Mouse (Mus musculus) heart, embryonic 13.5 days (tissue): Measurements from ENCODE around the gene Cth. TPM values are rescaled to one million over a fixed set of nuclear protein-coding genes. Genes with fewer than 3 reads are reported as not detected.

Experiments used
- ATAC-seq: fragments of 200-750 bp; cut with Nextera tagmentation; 2 replicates; pipeline ENCODE4 v1.8.0; 2017; ENCODE audit warnings: moderate TSS enrichment; ENCODE audit not compliant: insufficient number of reproducible peaks, low FRiP score, low TSS enrichment; ENCODE audit errors: extremely low read depth
- H3K27ac ChIP-seq: fragments of 300-500 bp; sonication (generic); replicated peaks from 2 replicates; pipeline ENCODE4 v1.5.1; 2015; ENCODE audit warnings: moderate library complexity, mild to moderate bottlenecking, inconsistent platforms
- H3K27me3 ChIP-seq: fragments of 300-500 bp; sonication (generic); replicated peaks from 2 replicates; pipeline ENCODE4 v1.6.1; 2015; ENCODE audit warnings: mild to moderate bottlenecking, inconsistent platforms
- H3K36me3 ChIP-seq: fragments of 300-500 bp; sonication (generic); 2 replicates; pipeline ENCODE4 v1.6.1; 2015; ENCODE audit warnings: mild to moderate bottlenecking, inconsistent platforms
- H3K4me1 ChIP-seq: fragments of 300-500 bp; sonication (generic); 2 replicates; pipeline ENCODE4 v1.6.1; 2015; ENCODE audit warnings: inconsistent platforms
- H3K4me2 ChIP-seq: fragments of 300-500 bp; sonication (generic); 2 replicates; pipeline ENCODE4 v1.6.1; 2015; ENCODE audit warnings: inconsistent platforms, mild to moderate bottlenecking, moderate library complexity
- H3K4me3 ChIP-seq: fragments of 300-500 bp; sonication (generic); 2 replicates; pipeline ENCODE4 v1.5.1; 2015; ENCODE audit warnings: moderate library complexity, mild to moderate bottlenecking, inconsistent platforms
- H3K9ac ChIP-seq: fragments of 300-500 bp; sonication (generic); 2 replicates; pipeline ENCODE4 v1.6.1; 2015; ENCODE audit warnings: inconsistent platforms, mild to moderate bottlenecking, moderate library complexity
- H3K9me3 ChIP-seq: fragments of 300-500 bp; sonication (generic); 2 replicates; pipeline ENCODE4 v1.6.1; 2016; ENCODE audit warnings: inconsistent platforms
- WGBS: fragments of 180-500 bp; shearing (Covaris S2); methylation state at CpG from one replicate; pipeline ENCODE4 v1.1.7; 2015; ENCODE audit warnings: mixed read lengths; 5-methylcytosine and 5-hydroxymethylcytosine counted together
- polyA plus RNA-seq: library from polyadenylated mRNA; unstranded; fragments of >200 nt; fragmentation: Nextera tagmentation; extraction: Ambion mirVana; gene quantifications from 2 replicates; pipeline ENCODE4 v1.2.1, GENCODE M21; 2015

Gene Cth
- polyA plus RNA-seq = 2.1 and 3.2 TPM in 2 replicates

GRCm38 (mm10) chr3:157924692-157925328 lies at the start of gene Cth:
Gene Cth (minus strand): TSS chr3:157925077.
- Histone ChIP-seq H3K9me3 (no peaks in the 10 kb centered on the region), H3K9ac (peak within 1 kb of the TSS; percentile 77), H3K4me3 (peak within 1 kb of the TSS; percentile 56), H3K4me1 (peaks cover 6% of the 10 kb centered on the region), H3K27ac (no peak within 1 kb of the TSS), H3K27me3 (no peaks in the 10 kb centered on the region; the same call in 1 of the 2 replicates), H3K4me2 (peak within 1 kb of the TSS; percentile 88), H3K36me3 (no peaks in the 10 kb centered on the region)
- peak; percentile 92 for ATAC-seq
- WGBS = 1% methylated on average over 30 of the region's 30 CpGs

GRCm38 (mm10) chr3:157973236-157973635 lies 48.4 kb upstream of the Cth start:
- Histone ChIP-seq H3K4me1 (no peaks in the 10 kb centered on the region), H3K9ac (no peak overlapping the region), H3K9me3 (no peaks in the 10 kb centered on the region), H3K4me3 (no peak overlapping the region), H3K36me3 (peaks cover 18% of the 10 kb centered on the region), H3K27me3 (no peaks in the 10 kb centered on the region), H3K4me2 (no peak overlapping the region), H3K27ac (no peak overlapping the region)
- 96% methylated on average over 2 of the region's 2 CpGs for WGBS
- no peak for ATAC-seq

GRCm38 (mm10) chr3:157971151-157971550 lies 46.3 kb upstream of the Cth start:
- WGBS = 90% methylated on average over 2 of the region's 2 CpGs
- Histone ChIP-seq H3K9ac (no peak overlapping the region), H3K27ac (no peak overlapping the region), H3K4me2 (no peak overlapping the region), H3K36me3 (peaks cover 18% of the 10 kb centered on the region), H3K4me3 (no peak overlapping the region), H3K9me3 (no peaks in the 10 kb centered on the region), H3K27me3 (no peaks in the 10 kb centered on the region), H3K4me1 (no peaks in the 10 kb centered on the region)
- no peak for ATAC-seq

- no peak overlapping the region for H3K9ac ChIP-seq
- H3K4me1 ChIP-seq = 0 out of 2 replicates have a peak, but pooled peaks cover 2% of the 10 kb centered on the region
- H3K36me3 ChIP-seq = peaks cover 3% of the 10 kb centered on the region
- no peak overlapping the region for H3K4me3 ChIP-seq
- H3K27me3 ChIP-seq = no peaks in the 10 kb centered on the region
- no peak for ATAC-seq
- H3K9me3 ChIP-seq = no peaks in the 10 kb centered on the region
- H3K4me2 ChIP-seq = no peak overlapping the region
- H3K27ac ChIP-seq = no peak overlapping the region
Measured at GRCm38 (mm10) chr3:157957320-157957719, 32.4 kb upstream of the Cth start.

GRCm38 (mm10) chr3:157956201-157956600 lies 31.3 kb upstream of the Cth start:
- Histone ChIP-seq H3K27me3 (no peaks in the 10 kb centered on the region), H3K9me3 (no peaks in the 10 kb centered on the region), H3K4me1 (peaks cover 5% of the 10 kb centered on the region; the same call in 1 of the 2 replicates), H3K4me3 (no peak overlapping the region), H3K4me2 (no peak overlapping the region), H3K27ac (no peak overlapping the region), H3K36me3 (peaks cover 4% of the 10 kb centered on the region; the same call in 1 of the 2 replicates), H3K9ac (no peak overlapping the region)
- WGBS = 95% methylated on average over 3 of the region's 3 CpGs
- ATAC-seq = no peak

GRCm38 (mm10) chr3:157955466-157955865 lies 30.6 kb upstream of the Cth start:
- H3K4me3 ChIP-seq = no peak overlapping the region
- 77% methylated on average over 2 of the region's 2 CpGs for WGBS
- no peak overlapping the region for H3K9ac ChIP-seq

GRCm38 (mm10) chr3:157952716-157953115 lies 27.8 kb upstream of the Cth start:
- H3K4me1 ChIP-seq = peaks cover 26% of the 10 kb centered on the region
- no peak overlapping the region for H3K4me2 ChIP-seq
- 0 out of 2 replicates have a peak, but pooled peaks cover 7% of the 10 kb centered on the region for H3K36me3 ChIP-seq
- no peaks in the 10 kb centered on the region for H3K9me3 ChIP-seq
- H3K27ac ChIP-seq = no peak overlapping the region
- no peak for ATAC-seq
- no peaks in the 10 kb centered on the region for H3K27me3 ChIP-seq
- H3K4me3 ChIP-seq = no peak overlapping the region
- H3K9ac ChIP-seq = no peak overlapping the region
- WGBS = 84% methylated on average over 2 of the region's 2 CpGs

More at GRCm38 (mm10) chr3:157955466-157955865, 30.6 kb upstream of the Cth start:
- no peak for ATAC-seq
- H3K36me3 ChIP-seq = peaks cover 7% of the 10 kb centered on the region; the same call in 1 of the 2 replicates
- H3K4me1 ChIP-seq = peaks cover 12% of the 10 kb centered on the region
- H3K4me2 ChIP-seq = no peak overlapping the region
- H3K27me3 ChIP-seq = no peaks in the 10 kb centered on the region
- no peaks in the 10 kb centered on the region for H3K9me3 ChIP-seq
- H3K27ac ChIP-seq = no peak overlapping the region

- Histone ChIP-seq H3K4me1 (peaks cover 29% of the 10 kb centered on the region), H3K27ac (peak overlapping the region; percentile 98), H3K4me3 (peak overlapping the region; percentile 99), H3K27me3 (no peaks in the 10 kb centered on the region; the same call in 1 of the 2 replicates), H3K9ac (peak overlapping the region; percentile 95), H3K9me3 (no peaks in the 10 kb centered on the region), H3K4me2 (peak overlapping the region; percentile 98), H3K36me3 (0 out of 2 replicates have a peak, but pooled peaks cover 7% of the 10 kb centered on the region)
- ATAC-seq = peak; percentile 68
- under 1% methylated on average over 92 of the region's 93 CpGs for WGBS
Measured at GRCm38 (mm10) chr3:157947383-157948280, 22.8 kb upstream of the Cth start.

GRCm38 (mm10) chr3:157946843-157947358 lies 22.0 kb upstream of the Cth start, which contains the start of gene Ankrd13c:
Gene Ankrd13c (plus strand): TSS chr3:157947239.
- ATAC-seq = peak; percentile 89
- Histone ChIP-seq H3K9ac (peak within 1 kb of the TSS; percentile 95), H3K27me3 (no peaks in the 10 kb centered on the region; the same call in 1 of the 2 replicates)

GRCm38 (mm10) chr3:157938585-157938984 lies 13.7 kb upstream of the Cth start:
- 64% methylated on average over 2 of the region's 2 CpGs for WGBS

More at GRCm38 (mm10) chr3:157946843-157947358, 22.0 kb upstream of the Cth start, which contains the start of gene Ankrd13c:
- H3K4me3 ChIP-seq = peak within 1 kb of the TSS; percentile 99
- H3K4me1 ChIP-seq = peaks cover 29% of the 10 kb centered on the region
- H3K27ac ChIP-seq = peak within 1 kb of the TSS; percentile 98
- H3K4me2 ChIP-seq = peak within 1 kb of the TSS; percentile 98
- under 1% methylated on average over 45 of the region's 45 CpGs for WGBS
- H3K9me3 ChIP-seq = no peaks in the 10 kb centered on the region
- 0 out of 2 replicates have a peak, but pooled peaks cover 7% of the 10 kb centered on the region for H3K36me3 ChIP-seq

GRCm38 (mm10) chr3:157934301-157934823 lies 9.5 kb upstream of the Cth start:
- Histone ChIP-seq H3K27ac (no peak overlapping the region), H3K9me3 (no peaks in the 10 kb centered on the region), H3K4me1 (no peaks in the 10 kb centered on the region), H3K27me3 (no peaks in the 10 kb centered on the region), H3K9ac (no peak overlapping the region), H3K36me3 (no peaks in the 10 kb centered on the region), H3K4me3 (no peak overlapping the region), H3K4me2 (no peak overlapping the region)
- WGBS = 69% methylated on average over 3 of the region's 3 CpGs
- ATAC-seq = no peak

More at GRCm38 (mm10) chr3:157938585-157938984, 13.7 kb upstream of the Cth start:
- Histone ChIP-seq H3K9ac (no peak overlapping the region), H3K4me2 (no peak overlapping the region), H3K27ac (no peak overlapping the region), H3K9me3 (no peaks in the 10 kb centered on the region), H3K4me3 (no peak overlapping the region), H3K36me3 (no peaks in the 10 kb centered on the region), H3K27me3 (peaks cover 3% of the 10 kb centered on the region; the same call in 1 of the 2 replicates), H3K4me1 (no peaks in the 10 kb centered on the region)
- ATAC-seq = no peak
